12 mouse cellular contexts compared by ENCODE assay signal in the genomic region with DNA sequence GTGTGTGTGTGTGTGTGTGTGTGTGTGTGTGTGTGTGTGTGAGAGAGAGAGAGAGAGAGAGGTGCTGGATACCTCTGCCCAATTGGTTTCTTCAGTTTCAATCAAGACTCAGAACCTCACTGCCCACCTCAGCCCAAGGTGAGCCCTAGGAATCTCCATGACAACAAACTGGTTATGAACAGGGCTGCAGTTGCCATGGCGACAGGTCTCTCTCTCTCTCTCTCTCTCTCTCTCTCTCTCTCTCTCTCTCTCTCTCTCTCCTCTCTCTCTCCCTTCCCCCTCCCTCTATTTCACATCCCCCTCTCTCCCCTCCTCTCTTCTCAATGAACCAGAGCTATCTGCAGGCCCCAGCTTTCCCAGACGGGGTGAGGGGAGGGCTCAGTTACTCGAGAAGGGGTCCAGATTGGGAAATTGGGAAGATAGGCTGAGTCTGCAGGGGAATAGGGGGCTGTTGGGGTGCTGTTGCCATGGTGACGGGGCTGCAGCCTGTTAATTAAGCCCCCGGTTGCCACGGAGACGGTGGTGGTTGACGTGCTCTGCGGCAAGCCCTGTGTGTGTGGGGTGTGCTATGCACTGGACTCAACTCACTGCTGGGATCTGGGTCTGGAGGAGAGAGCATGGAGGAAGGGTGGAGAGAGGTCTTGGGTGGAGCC. TPM values are rescaled to one million over a fixed set of nuclear protein-coding genes. Genes with fewer than 3 reads are reported as not detected.
DNase-seq lines count a peak whose midpoint lies in the region; ATAC-seq lines count a peak whose summit lies in the region.
"Had no signal": no experiment of that assay in that cellular context is flagged by ENCODE, and none has a peak within 500 bp of the region (broad histone marks: within the 10 kb centered on the region; RNA-seq: fewer than 3 reads in every experiment).

No protein-coding gene starts in this region.

- peak overlapping the region; percentile 86 for H3K27ac ChIP-seq in hindbrain, embryonic 16.5 days (ENCODE audit: low read depth, low read length)
- no peak overlapping the region; the same call in 1 of the 2 replicates for H3K27ac ChIP-seq in midbrain, embryonic 10.5 days (replicated peaks)

- H3K4me3 ChIP-seq in hindbrain, embryonic 16.5 days (ENCODE audit: low read length), result 0 out of 2 replicates have a peak overlapping the region, but pooled peaks have one; percentile 16
- H3K4me3 ChIP-seq in midbrain, embryonic 10.5 days, result peak overlapping the region; percentile 16; the same call in 1 of the 2 replicates

- peak; percentile 55 for ATAC-seq in hindbrain, embryonic 16.5 days

- peak; percentile 57 to 67 for DNase-seq in right cerebral cortex, adult 2 months (ENCODE audit: low spot score in 2 of 2)
- DNase-seq in right cerebral cortex, adult 18-20 months, result no peak
- peak; percentile 65 for DNase-seq in midbrain, embryonic 10.5 days (ENCODE audit: low spot score)
- no peak for DNase-seq in adrenal gland, postnatal 10 days
- DNase-seq in yolk sac, embryonic 10.5 days (ENCODE audit: low spot score), result no peak
- DNase-seq in kidney, adult 9 months, result no peak
- no peak for DNase-seq in kidney, adult 11 months
- DNase-seq: cerebellum, adult 9-11 months; heart, adult 11 months; lung, postnatal 36 days had no signal

- H3K9me3 ChIP-seq in hindbrain, embryonic 16.5 days (ENCODE audit: control insufficient read depth, low read length), result no peaks in the 10 kb centered on the region
- H3K9me3 ChIP-seq in midbrain, embryonic 10.5 days (replicated peaks), result no peaks in the 10 kb centered on the region

- peaks cover 42% of the 10 kb centered on the region for H3K4me1 ChIP-seq in hindbrain, embryonic 16.5 days (ENCODE audit: control insufficient read depth, insufficient read depth, low read depth, low read length)
- H3K4me1 ChIP-seq in midbrain, embryonic 10.5 days, result peaks cover 71% of the 10 kb centered on the region

- H3K36me3 ChIP-seq in hindbrain, embryonic 16.5 days (ENCODE audit: control insufficient read depth, insufficient read depth, low read length), result no peaks in the 10 kb centered on the region
- H3K36me3 ChIP-seq in midbrain, embryonic 10.5 days, result no peaks in the 10 kb centered on the region

- 11% methylated on average over 9 of the region's 9 CpGs for WGBS in hindbrain, embryonic 16.5 days
- WGBS in midbrain, embryonic 10.5 days, result 30% methylated on average over 9 of the region's 9 CpGs

- H3K9ac ChIP-seq in hindbrain, embryonic 16.5 days (ENCODE audit: low read depth, low read length), result peak overlapping the region; percentile 25; the same call in 1 of the 2 replicates

- H3K4me2 ChIP-seq in hindbrain, embryonic 16.5 days (ENCODE audit: low read length), result peak overlapping the region; percentile 54

- peaks cover 2% of the 10 kb centered on the region; the same call in 1 of the 2 replicates for H3K27me3 ChIP-seq in hindbrain, embryonic 16.5 days (replicated peaks; ENCODE audit: control insufficient read depth, insufficient read depth, low read length)
- H3K27me3 ChIP-seq in midbrain, embryonic 10.5 days (ENCODE audit: low read depth, poor library complexity, severe bottlenecking), result peaks cover 67% of the 10 kb centered on the region

RNA-seq across cellular contexts. Expression of a gene that starts 3.8 kb away (rescaled TPM):
- 52.7 and 54.9 TPM in 2 replicates for polyA plus RNA-seq in hindbrain, embryonic 16.5 days (2015; fragmentation: Nextera tagmentation; extraction: Ambion mirVana)
- polyA plus RNA-seq in midbrain, embryonic 10.5 days (2016; fragmentation: Nextera tagmentation; extraction: Ambion mirVana), result 0.99 and 2.1 TPM in 2 replicates
- total RNA-seq in adrenal gland, postnatal 10 days (2021), result 1 to 10 TPM; 4.5 to 7.7 TPM

RNA-seq across cellular contexts. Expression of a gene that starts 23.8 kb away (rescaled TPM):
- 22.5 and 29.3 TPM in 2 replicates for polyA plus RNA-seq in hindbrain, embryonic 16.5 days (2015; fragmentation: Nextera tagmentation; extraction: Ambion mirVana)
- polyA plus RNA-seq in midbrain, embryonic 10.5 days (2016; fragmentation: Nextera tagmentation; extraction: Ambion mirVana), result 0.39 and 0.97 TPM in 2 replicates
- 10 to 100 TPM in 1 of 2 experiments, 1 to 10 TPM in 1; 2.6 to 24.5 TPM for total RNA-seq in adrenal gland, postnatal 10 days (2021)
- total RNA-seq: CH12.LX had no signal

RNA-seq across cellular contexts. Expression of a gene that starts 52.8 kb away (rescaled TPM):
- 13.4 and 17.1 TPM in 2 replicates for polyA plus RNA-seq in hindbrain, embryonic 16.5 days (2015; fragmentation: Nextera tagmentation; extraction: Ambion mirVana)
- polyA plus RNA-seq in midbrain, embryonic 10.5 days (2016; fragmentation: Nextera tagmentation; extraction: Ambion mirVana), result 14.1 and 17.1 TPM in 2 replicates
- total RNA-seq in adrenal gland, postnatal 10 days (2021), result 10 to 100 TPM; 13.4 to 16.2 TPM

Comparison
In these comparisons a context has a peak if more than half of its experiments do, and no peak if none do; other contexts are left out.
1. DNase-seq: peak in right cerebral cortex, adult 2 months (2 of 2) and midbrain, embryonic 10.5 days (single experiment); none in right cerebral cortex, adult 18-20 months (single experiment), adrenal gland, postnatal 10 days (single experiment), yolk sac, embryonic 10.5 days (single experiment), kidney, adult 9 months (single experiment) and kidney, adult 11 months (single experiment).
2. RNA of a gene that starts 3.8 kb away (polyA plus RNA-seq): 52.7 to 54.9 TPM in hindbrain, embryonic 16.5 days; 0.99 to 2.1 TPM in midbrain, embryonic 10.5 days; every median in the first group is over 10 times any median in the second.
3. RNA of a gene that starts 23.8 kb away (polyA plus RNA-seq): 22.5 to 29.3 TPM in hindbrain, embryonic 16.5 days; 0.39 to 0.97 TPM in midbrain, embryonic 10.5 days; every median in the first group is over 10 times any median in the second.